Mouse (Mus musculus) MEL (cell line): Measurements from ENCODE around the gene Palm3.

Experiments
- CTCF ChIP-seq, 3 experiments: IDR thresholded peaks in 2 of 3; conservative IDR thresholded peaks in 1 of 3; 2 replicates each; pipeline ENCODE4 v1.5.1; 2011 to 2012; ENCODE audit warnings: low read length in 3 of 3, low read depth in 2 of 3, mild to moderate bottlenecking in 2 of 3, improper control_type of control experiment in 1 of 3, inconsistent platforms in 1 of 3, mixed read lengths in 1 of 3, moderate library complexity in 1 of 3; ENCODE audit not compliant: control insufficient read depth in 1 of 3, insufficient read depth in 1 of 3, poor library complexity in 1 of 3, severe bottlenecking in 1 of 3
- E2F4 ChIP-seq: IDR thresholded peaks from 2 replicates; pipeline ENCODE4 v1.6.1; 2011; ENCODE audit warnings: low read depth, low read length, improper control_type of control experiment, borderline replicate concordance
- GABPA ChIP-seq: IDR thresholded peaks from 2 replicates; pipeline ENCODE4 v1.6.1; 2012; ENCODE audit warnings: low read depth, mild to moderate bottlenecking, inconsistent platforms, low read length, improper control_type of control experiment, moderate library complexity
- JUND ChIP-seq: IDR thresholded peaks from 2 replicates; pipeline ENCODE4 v1.6.1; 2011; ENCODE audit warnings: low read depth, mild to moderate bottlenecking, improper control_type of control experiment, low read length
- MAFK ChIP-seq: IDR thresholded peaks from 2 replicates; pipeline ENCODE4 v1.6.1; 2011; ENCODE audit warnings: low read depth, mild to moderate bottlenecking, low read length, improper control_type of control experiment, borderline replicate concordance
- MAX ChIP-seq: IDR thresholded peaks from 2 replicates; pipeline ENCODE4 v1.6.1; 2011; ENCODE audit warnings: low read length, improper control_type of control experiment
- POLR2A ChIP-seq, 2 experiments: IDR thresholded peaks; 2 replicates each; pipeline ENCODE4 v1.6.1; 2011 to 2012; ENCODE audit warnings: low read length in 2 of 2, mild to moderate bottlenecking in 2 of 2, control low read depth in 1 of 2, improper control_type of control experiment in 1 of 2, low read depth in 1 of 2, moderate library complexity in 1 of 2; ENCODE audit not compliant: control insufficient read depth in 1 of 2, insufficient read depth in 1 of 2, poor library complexity in 1 of 2
- TCF12 ChIP-seq: IDR thresholded peaks from 2 replicates; pipeline ENCODE4 v1.6.1; 2014; ENCODE audit warnings: low read depth, mild to moderate bottlenecking, inconsistent platforms, low read length, improper control_type of control experiment, moderate library complexity

GRCm38 (mm10) chr8:84065457-84066072 is 44.3 kb downstream of the Palm3 start:
- no peak for TF ChIP-seq JUND
- TF ChIP-seq MAX: no peak
- no peak for TF ChIP-seq MAFK
- no peak for TF ChIP-seq POLR2A (IDR thresholded peaks at IDR 0.05; ENCODE audit: control insufficient read depth in 1 of 2, insufficient read depth in 1 of 2, low read depth in 1 of 2, low read length in 2 of 2, poor library complexity in 1 of 2)
- TF ChIP-seq E2F4: no peak
- no peak for TF ChIP-seq CTCF (IDR thresholded peaks at IDR 0.05 in 2 of 3, conservative IDR thresholded peaks at IDR 0.05 in 1 of 3; ENCODE audit: control insufficient read depth in 1 of 3, insufficient read depth in 1 of 3, low read depth in 2 of 3, low read length in 3 of 3, poor library complexity in 1 of 3, severe bottlenecking in 1 of 3)
- no peak for TF ChIP-seq GABPA
- no peak for TF ChIP-seq TCF12
